Mouse (Mus musculus) adrenal gland (tissue): Measurements from ENCODE around the gene Pfn2.
"Not testable (repeated sequence)": the region's sequence is repeated elsewhere in the genome, so short reads cannot be mapped to it uniquely, and the experiment has no call there.

Source experiments
- intact Hi-C: fragments of 180-260 bp; cut with DNase I; formaldehyde crosslinking; loops from one replicate; pipeline ENCODE4 v1.15.1; 2025
- long read RNA-seq, 2 experiments: library from polyadenylated mRNA; unstranded; transcript quantifications; one replicate each; pipeline ENCODE4 v2.0.0; 2020; ENCODE audit warnings: borderline replicate concordance in 1 of 2; ENCODE audit not compliant: insufficient replicate concordance in 1 of 2

Pfn2 gene
- long read RNA-seq, experiment 1, transcript Pfn2-202 (3 exons, 1,879 nt) = minor isoform, 7 of 102 reads
- long read RNA-seq, experiment 1, transcript Pfn2-201 (3 exons, 2,342 nt) = major isoform, 93 of 102 reads
- long read RNA-seq, experiment 1, partial matches to known transcripts = 0 of 102 reads
- long read RNA-seq, experiment 1, other reads (novel, unspliced or antisense) = 2 of 102 reads
- long read RNA-seq, experiment 2, transcript Pfn2-201 (3 exons, 2,342 nt) = major isoform, 95 of 105 reads
- long read RNA-seq, experiment 2, partial matches to known transcripts = 2 of 105 reads
- long read RNA-seq, experiment 2, other reads (novel, unspliced or antisense) = 5 of 105 reads

DNA sequence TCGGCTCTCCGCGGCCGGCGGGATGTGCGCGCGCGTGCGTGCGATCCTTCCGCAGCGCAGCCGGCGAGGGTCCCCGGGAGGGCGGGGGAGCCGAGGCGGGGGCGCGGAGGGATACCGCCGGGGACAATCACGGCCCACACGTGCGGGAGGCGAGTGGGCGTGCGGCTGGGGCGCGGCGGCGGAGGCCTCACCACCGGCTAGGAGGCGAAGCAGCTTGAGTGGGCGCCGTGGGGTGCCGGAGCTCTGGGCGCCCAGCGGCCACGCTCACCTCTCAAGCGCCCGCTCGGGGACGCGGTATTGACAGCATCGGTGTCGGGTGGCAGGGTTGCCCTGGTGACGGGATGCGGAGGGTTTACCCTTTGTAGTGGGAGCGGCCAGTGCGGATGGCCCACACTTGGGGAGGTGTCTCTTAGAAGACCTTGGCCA, at the start of gene Pfn2:
Pfn2 (minus strand) TSS at position 320 of the 426 bp plus-strand sequence.
- intact Hi-C loops = no loop called here

DNA sequence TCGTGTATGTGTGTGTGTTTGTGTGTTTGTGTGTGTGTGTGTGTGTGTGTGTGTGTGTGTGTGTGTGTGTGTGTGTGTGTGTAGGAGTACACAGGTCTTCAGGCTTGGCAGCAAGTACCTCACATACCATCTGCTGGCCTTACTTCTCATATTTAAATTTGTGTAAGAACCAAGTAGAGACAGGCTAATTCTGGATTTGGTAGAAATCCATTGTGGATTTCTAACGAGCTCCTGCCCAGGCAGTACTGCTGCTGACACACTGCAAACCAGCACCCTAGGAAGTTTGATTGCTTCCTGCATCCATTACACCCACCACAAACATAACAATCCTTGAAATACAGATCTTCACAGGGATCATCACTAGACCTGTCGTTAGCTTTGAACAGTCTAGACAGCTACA, 35.1 kb upstream of the Pfn2 start:
- intact Hi-C loops = no loop called here

DNA sequence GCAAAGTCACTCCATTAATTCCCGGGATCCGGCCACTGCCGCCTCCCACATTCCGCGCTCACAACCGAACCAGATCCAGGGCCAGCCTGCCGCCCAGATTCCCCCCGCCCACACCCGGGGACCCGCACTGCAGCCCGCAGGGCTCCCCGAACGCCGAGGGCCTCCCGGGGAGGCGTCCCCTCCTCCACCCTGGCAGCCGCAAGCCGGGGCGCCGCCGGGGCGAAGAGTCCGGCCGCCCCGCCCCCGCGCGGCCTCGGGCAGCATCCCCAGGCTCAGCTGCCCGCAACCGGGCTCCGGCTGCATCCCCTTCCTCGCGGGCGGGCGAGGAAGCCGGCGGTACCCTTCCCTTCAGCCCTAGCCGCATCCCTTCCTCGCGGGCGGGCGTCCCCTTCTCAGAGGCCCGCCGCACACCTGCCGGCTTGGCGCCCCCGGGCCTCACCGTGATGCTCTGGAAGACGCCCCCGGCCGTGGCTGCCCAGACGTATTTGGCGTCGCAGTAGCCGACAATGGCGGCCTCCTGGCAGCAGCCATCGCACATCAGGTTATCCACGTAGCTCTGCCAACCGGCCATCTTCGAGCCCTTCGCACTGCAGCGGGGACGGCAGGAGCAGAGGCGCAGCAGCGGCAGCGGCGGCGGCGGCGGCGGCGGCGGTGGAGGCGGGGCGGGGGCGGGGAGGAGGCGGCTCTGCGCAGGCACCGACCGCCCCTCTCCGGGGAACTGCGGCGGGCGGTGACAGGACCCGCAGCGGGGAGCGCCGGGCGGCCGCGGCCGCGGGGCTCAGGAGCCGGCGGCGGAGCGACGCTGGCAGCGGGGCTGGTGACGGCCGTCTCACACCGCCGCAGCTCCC, 743 bp downstream of the Pfn2 start:
- intact Hi-C loops = no loop called here

DNA sequence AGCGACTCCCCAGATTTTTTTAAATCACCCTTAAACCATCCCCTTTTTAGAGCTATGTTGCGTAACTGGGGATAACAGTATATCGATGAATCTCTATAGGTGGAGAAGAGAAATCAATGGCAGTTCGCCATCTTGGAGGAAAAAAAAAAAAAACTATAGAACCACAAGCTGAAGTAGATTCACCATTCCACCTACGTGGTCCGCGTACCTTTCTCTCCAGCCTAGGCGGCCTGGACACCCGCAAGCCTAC, 1.3 kb downstream of the Pfn2 start:
- intact Hi-C loops = no loop called here

DNA sequence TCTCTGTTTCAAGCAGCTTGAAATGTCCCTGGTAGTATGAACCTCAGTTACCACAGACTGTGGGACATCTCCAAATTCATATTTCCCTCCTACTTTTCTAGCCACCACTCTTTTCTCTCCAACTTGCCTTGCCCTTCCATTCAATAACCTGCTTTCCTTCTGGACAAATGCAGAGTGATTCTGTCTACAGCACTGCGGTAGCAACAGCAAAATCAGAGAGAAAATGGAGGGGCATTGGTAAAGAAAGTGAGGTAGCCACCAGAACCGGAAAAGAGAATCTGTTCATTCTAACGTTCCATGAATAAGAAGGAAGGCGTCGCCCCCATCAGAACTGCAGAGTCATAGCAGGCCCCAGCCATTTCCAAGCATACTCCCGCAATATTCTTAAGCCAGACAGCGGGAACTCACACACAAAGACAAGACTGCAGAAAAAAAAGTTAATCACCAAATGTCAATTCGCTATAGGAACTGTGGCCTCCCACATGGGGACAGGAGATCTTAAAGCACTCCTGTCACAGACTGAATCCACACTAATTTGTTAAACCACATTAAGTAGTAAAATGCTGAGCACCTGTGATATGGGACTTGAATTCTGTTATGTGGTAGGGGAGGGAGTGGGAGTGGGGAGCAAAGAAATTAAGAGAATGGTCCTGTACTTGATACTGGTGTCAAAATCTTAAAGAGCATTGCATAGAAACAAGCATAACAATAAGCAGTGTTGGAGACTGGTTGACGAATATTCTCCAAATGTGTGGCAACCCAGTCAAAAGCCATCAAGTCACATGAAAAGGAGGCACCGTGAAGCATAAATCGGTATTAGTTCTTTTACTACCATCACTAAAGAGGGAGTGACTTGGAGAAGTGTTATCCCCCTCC, 1.9 kb downstream of the Pfn2 start:
- intact Hi-C loops = no loop called here

DNA sequence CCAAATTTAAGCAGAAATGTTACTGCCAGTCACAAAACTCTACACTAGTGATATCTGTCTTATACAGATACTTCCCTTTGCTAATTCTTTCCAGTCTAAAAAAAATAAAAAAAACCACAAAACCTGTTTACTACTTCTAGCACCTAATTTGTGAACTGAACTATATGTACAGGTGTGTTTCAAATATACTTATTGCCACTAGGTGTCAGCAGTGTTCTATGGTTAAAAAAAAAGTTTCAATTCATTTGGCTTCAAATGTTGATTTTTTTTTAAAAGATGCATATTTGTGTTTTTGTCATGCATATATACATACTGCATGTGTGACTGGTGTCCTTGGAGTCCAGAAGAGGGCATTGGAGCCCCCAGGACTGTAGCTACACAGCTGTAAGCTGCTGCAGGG, 4.1 kb downstream of the Pfn2 start:
- intact Hi-C loops = loop anchor here (2.0 kb wide), 1 partner anchor 279 kb away; no protein-coding TSS in a partner anchor

DNA sequence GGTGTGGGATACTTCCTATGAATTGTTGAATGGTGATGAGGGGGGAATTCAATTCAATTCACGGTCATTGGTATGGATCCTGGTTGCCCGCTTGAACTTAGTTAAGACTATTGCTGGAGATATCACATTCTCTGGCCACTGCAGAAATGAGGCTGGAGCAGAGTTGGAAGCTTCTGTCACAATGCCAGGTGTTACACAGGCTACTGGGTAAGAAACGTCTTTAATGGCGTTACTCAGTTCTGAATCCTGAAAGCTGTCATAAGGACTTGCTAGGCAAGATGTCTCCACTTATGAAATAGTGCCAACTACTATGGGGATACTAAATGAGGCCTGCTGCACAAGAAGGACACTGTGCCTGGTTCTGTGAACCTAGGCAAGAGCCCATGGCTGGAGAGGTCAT, 11.0 kb downstream of the Pfn2 start:
- intact Hi-C loops = no loop called here

DNA sequence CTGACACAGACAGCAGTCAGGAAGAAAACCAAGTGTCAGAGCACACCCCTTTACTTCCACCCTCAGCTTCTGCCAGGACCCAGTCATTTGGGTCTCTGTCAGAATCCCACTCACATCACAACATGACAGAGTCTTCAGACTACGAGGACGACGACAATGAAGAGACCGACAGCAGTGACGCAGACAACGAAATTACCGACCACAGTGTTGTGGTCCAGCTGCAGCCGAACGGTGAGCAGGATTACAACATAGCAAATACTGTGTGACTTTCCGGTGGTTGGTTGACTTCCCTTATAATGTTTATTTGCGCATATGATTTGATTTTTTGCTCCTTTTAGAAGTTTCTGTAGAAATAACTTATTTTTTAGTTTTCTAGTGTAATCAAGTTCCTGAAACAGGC, 14.3 kb downstream of the Pfn2 start:
- intact Hi-C loops = no loop called here

DNA sequence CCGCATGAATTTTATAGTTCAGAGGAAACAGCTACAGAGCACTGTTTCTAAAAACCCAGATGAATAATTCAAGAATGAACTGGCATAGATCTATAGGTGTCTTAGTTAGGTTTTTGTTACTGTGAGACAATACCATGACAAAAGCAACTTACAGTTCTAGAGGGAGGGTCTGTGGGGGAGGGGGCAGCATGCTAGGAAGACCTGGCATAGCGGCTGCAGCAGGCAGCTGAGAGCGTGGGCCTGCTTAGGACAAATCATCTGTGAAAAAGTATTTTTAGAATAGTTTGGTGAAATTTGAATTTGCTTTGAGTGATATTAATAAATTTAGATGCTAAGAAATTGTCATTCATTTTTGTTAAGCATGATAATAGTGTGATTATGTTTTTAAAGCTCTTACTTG, 22.0 kb downstream of the Pfn2 start:
- intact Hi-C loops = no loop called here

DNA sequence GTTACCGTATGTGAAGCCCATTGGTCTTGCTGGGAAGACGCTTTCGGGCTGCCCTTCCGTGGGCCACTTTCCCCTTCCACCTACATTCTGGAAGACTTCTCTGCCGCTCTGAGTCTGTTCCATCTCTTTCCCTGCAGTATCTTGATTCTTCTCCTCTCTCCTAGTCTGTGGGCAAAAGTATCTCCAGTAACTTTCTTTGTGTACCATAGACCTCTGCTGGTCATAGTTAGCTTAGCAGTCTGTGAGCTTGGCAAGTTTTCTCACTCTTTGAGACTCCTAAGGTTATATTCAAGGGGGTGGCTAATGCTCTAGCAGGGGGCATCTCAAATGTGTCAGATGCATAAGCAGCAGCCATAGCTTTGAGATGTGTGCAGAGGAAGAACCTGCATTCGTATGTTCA, 32.4 kb downstream of the Pfn2 start:
- intact Hi-C loops = loop anchor here (5.0 kb wide), 1 partner anchor 148 kb away; no protein-coding TSS in a partner anchor

DNA sequence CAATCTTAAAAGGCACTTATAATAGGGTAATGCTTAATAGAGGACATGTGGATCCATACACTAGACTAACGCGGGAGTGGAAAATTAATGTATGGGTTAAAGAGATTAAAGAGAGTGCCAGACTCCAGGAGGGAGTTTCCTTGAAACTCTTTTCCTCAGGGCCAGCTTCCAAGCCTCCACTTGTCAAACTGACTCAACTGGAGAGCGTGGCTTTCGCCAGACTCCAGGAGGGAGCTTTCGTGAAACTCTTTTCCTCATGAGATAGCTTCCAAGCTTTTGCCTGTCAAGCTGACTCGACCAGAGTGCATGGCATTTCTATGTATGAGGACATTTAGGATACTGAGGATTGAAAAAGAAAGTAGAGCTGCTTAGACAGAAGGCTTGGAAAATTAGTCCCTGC, 52.8 kb downstream of the Pfn2 start:
- intact Hi-C loops = not testable (repeated sequence)
